Mouse (Mus musculus): ENCODE data around the gene Junb. TPM values are rescaled to one million over a fixed set of nuclear protein-coding genes. Genes with fewer than 3 reads are reported as not detected.

Gene Junb
- polyA plus RNA-seq, 1 experiment from 2014 or later = 6.6 TPM

Small RNA genes lying within 50 kb of the gene (microRNA-seq; reads per million reads assigned to microRNA genes)
- gene Gm24197 = not detected

Other genes with a start within 250 kb of the Junb start
- 0.29 and 0.77 TPM in 2 replicates for gene Nfix, start 178.4 kb downstream of the Junb start, polyA plus RNA-seq (2016; fragmentation: Nextera tagmentation; extraction: Ambion mirVana)
- gene Dand5, start 155.9 kb downstream of the Junb start, polyA plus RNA-seq (2016; fragmentation: Nextera tagmentation; extraction: Ambion mirVana) = 2.8 and 3.0 TPM in 2 replicates
- gene Gadd45gip1, start 147.2 kb downstream of the Junb start, polyA plus RNA-seq (2016; fragmentation: Nextera tagmentation; extraction: Ambion mirVana) = 45.2 and 47.3 TPM in 2 replicates
- gene Rad23a, start 138.1 kb downstream of the Junb start, polyA plus RNA-seq (2016; fragmentation: Nextera tagmentation; extraction: Ambion mirVana) = 112 and 122 TPM in 2 replicates
- 758 and 801 TPM in 2 replicates for gene Calr, start 131.8 kb downstream of the Junb start, polyA plus RNA-seq (2016; fragmentation: Nextera tagmentation; extraction: Ambion mirVana)
- 133 and 138 TPM in 2 replicates for gene Farsa, start 121.7 kb downstream of the Junb start, polyA plus RNA-seq (2016; fragmentation: Nextera tagmentation; extraction: Ambion mirVana)
- gene Syce2, start 106.6 kb downstream of the Junb start, polyA plus RNA-seq (2016; fragmentation: Nextera tagmentation; extraction: Ambion mirVana) = 77.8 and 83.7 TPM in 2 replicates
- gene Gcdh, start 84.8 kb downstream of the Junb start, polyA plus RNA-seq (2016; fragmentation: Nextera tagmentation; extraction: Ambion mirVana) = 49.6 and 51.8 TPM in 2 replicates
- gene Klf1, start 76.8 kb downstream of the Junb start, polyA plus RNA-seq (2016; fragmentation: Nextera tagmentation; extraction: Ambion mirVana) = 14.5 and 15.6 TPM in 2 replicates
- 6.1 and 10.1 TPM in 2 replicates for gene Dnase2a, start 70.2 kb downstream of the Junb start, polyA plus RNA-seq (2016; fragmentation: Nextera tagmentation; extraction: Ambion mirVana)
- 2.3 and 3.4 TPM in 2 replicates for gene Mast1, start 41.4 kb downstream of the Junb start, polyA plus RNA-seq (2016; fragmentation: Nextera tagmentation; extraction: Ambion mirVana)
- 0.36 and 0.91 TPM in 2 replicates for gene Rtbdn, start 31.7 kb downstream of the Junb start, polyA plus RNA-seq (2016; fragmentation: Nextera tagmentation; extraction: Ambion mirVana)
- gene Gm49661, start 9.3 kb downstream of the Junb start, polyA plus RNA-seq (2016; fragmentation: Nextera tagmentation; extraction: Ambion mirVana) = not detected in 2 replicates
- 1,193 and 1,272 TPM in 2 replicates for gene Prdx2, start 9.1 kb downstream of the Junb start, polyA plus RNA-seq (2016; fragmentation: Nextera tagmentation; extraction: Ambion mirVana)
- 147 and 148 TPM in 2 replicates for gene Rnaseh2a, start 9.0 kb downstream of the Junb start, polyA plus RNA-seq (2016; fragmentation: Nextera tagmentation; extraction: Ambion mirVana)
- 19.5 and 20.0 TPM in 2 replicates for gene Hook2, start 11.9 kb upstream of the Junb start, polyA plus RNA-seq (2016; fragmentation: Nextera tagmentation; extraction: Ambion mirVana)
- gene Best2, start 35.8 kb upstream of the Junb start, polyA plus RNA-seq (2016; fragmentation: Nextera tagmentation; extraction: Ambion mirVana) = 0.08 TPM in 1 of 2 replicates, not detected in the other
- gene Asna1, start 46.6 kb upstream of the Junb start, polyA plus RNA-seq (2016; fragmentation: Nextera tagmentation; extraction: Ambion mirVana) = 157 TPM in 2 replicates
- 154 and 157 TPM in 2 replicates for gene Trir, start 48.1 kb upstream of the Junb start, polyA plus RNA-seq (2016; fragmentation: Nextera tagmentation; extraction: Ambion mirVana)
- gene Tnpo2, start 58.2 kb upstream of the Junb start, polyA plus RNA-seq (2016; fragmentation: Nextera tagmentation; extraction: Ambion mirVana) = 31.2 and 31.5 TPM in 2 replicates
- gene Fbxw9, start 81.3 kb upstream of the Junb start, polyA plus RNA-seq (2016; fragmentation: Nextera tagmentation; extraction: Ambion mirVana) = 21.4 and 25.1 TPM in 2 replicates
- gene Gm5741, start 89.3 kb upstream of the Junb start, polyA plus RNA-seq (2016; fragmentation: Nextera tagmentation; extraction: Ambion mirVana) = not detected in 2 replicates
- gene Dhps, start 93.0 kb upstream of the Junb start, polyA plus RNA-seq (2016; fragmentation: Nextera tagmentation; extraction: Ambion mirVana) = 70.5 and 74.5 TPM in 2 replicates
- 126 and 127 TPM in 2 replicates for gene Wdr83os, start 102.0 kb upstream of the Junb start, polyA plus RNA-seq (2016; fragmentation: Nextera tagmentation; extraction: Ambion mirVana)
- gene Wdr83, start 102.6 kb upstream of the Junb start, polyA plus RNA-seq (2016; fragmentation: Nextera tagmentation; extraction: Ambion mirVana) = 64.3 and 65.8 TPM in 2 replicates
- gene Man2b1, start 104.6 kb upstream of the Junb start, polyA plus RNA-seq (2016; fragmentation: Nextera tagmentation; extraction: Ambion mirVana) = 26.1 and 27.2 TPM in 2 replicates
- 1.6 and 1.9 TPM in 2 replicates for gene Zfp791, start 144.4 kb upstream of the Junb start, polyA plus RNA-seq (2016; fragmentation: Nextera tagmentation; extraction: Ambion mirVana)
- gene Cks1brt, start 173.2 kb upstream of the Junb start, polyA plus RNA-seq (2016; fragmentation: Nextera tagmentation; extraction: Ambion mirVana) = not detected in 2 replicates
- not detected in 2 replicates for gene Olfr371, start 247.3 kb upstream of the Junb start, polyA plus RNA-seq (2016; fragmentation: Nextera tagmentation; extraction: Ambion mirVana)